Mouse (Mus musculus): ENCODE data around the gene Pla2g2e. TPM values are rescaled to one million over a fixed set of nuclear protein-coding genes. Genes with fewer than 3 reads are reported as not detected.
"Not testable (repeated sequence)": the region's sequence is repeated elsewhere in the genome, so short reads cannot be mapped to it uniquely, and the experiment has no call there.

Gene Pla2g2e
- polyA plus RNA-seq, 1 experiment from 2014 or later, result not detected

DNA sequence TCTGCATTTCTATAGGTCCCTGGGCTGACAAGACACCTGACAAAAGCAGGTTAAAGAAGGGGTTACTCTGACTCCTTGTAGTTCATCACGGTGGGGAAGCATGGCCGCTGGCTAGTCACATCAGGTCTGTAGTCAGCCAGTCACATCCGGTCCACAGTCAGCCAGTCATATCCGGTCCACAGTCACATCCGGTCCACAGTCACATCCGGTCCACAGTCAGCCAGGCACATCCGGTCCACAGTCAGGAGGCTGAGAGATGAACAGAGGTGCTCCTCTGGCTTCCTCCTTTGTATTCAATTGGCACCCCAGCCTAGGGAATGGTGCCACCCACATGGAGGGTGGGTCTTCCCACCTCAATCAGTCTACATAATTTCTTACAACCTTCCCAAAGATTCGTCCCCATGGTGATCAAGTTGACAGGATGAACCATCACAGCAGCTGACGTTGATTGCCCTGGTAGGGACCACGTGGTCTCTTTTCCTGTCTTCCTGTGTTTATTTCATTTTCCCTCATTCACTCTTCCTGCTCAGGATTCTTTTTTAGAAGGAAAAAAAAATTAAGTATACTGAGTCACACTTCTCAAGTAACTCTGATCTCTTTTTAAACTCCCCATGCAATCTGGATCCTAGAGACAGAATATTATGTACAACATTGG lies 14.3 kb upstream of the Pla2g2e start, which contains the start of gene Pla2g5:
TSS of gene Pla2g5 (minus strand) at position 139 of the 655 bp plus-strand sequence.
- H3K27ac ChIP-seq, result no peak within 1 kb of the TSS

DNA sequence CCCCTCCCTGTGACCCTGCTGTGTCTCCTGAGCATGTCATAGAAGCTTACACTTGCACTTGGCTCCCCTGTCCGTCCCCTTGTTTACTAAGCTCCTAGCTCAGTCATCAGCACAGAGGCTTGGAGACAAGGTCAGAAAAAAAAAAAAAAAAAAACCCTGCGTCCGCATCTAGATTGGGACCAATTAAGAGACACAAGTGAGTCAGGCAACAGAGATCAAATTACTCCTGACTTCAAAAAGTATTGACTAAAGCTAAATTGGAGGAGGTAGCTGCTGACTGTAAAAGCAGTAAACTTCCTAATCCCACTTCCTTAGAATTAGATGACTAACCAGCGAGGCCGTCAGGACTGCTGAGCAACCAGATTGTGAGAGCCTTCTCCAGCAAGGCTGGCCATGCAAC lies 12.7 kb upstream of the Pla2g2e start:
- no peak for ATAC-seq
- WGBS (ENCODE audit: insufficient replicate concordance), result 48% methylated on average over 5 of the region's 5 CpGs
- H3K27me3 ChIP-seq (replicated peaks), result peaks cover 12% of the 10 kb centered on the region; the same call in 1 of the 2 replicates
- H3K27ac ChIP-seq, result no peak overlapping the region
- H3K36me3 ChIP-seq, result no peaks in the 10 kb centered on the region
- H3K9me3 ChIP-seq (replicated peaks), result no peaks in the 10 kb centered on the region
- H3K4me1 ChIP-seq, result no peaks in the 10 kb centered on the region
- no peak overlapping the region for H3K4me3 ChIP-seq
- no peak overlapping the region for H3K4me2 ChIP-seq
- no peak overlapping the region for H3K9ac ChIP-seq

More for the DNA sequence above, 14.3 kb upstream of the Pla2g2e start, which contains the start of gene Pla2g5:
- no peak within 1 kb of the TSS for H3K4me2 ChIP-seq
- no peak within 1 kb of the TSS for H3K4me3 ChIP-seq
- H3K36me3 ChIP-seq, result no peaks in the 10 kb centered on the region
- no peak for ATAC-seq
- WGBS (ENCODE audit: insufficient replicate concordance), result 49% methylated on average over 10 of the region's 10 CpGs
- no peak within 1 kb of the TSS for H3K9ac ChIP-seq
- peaks cover 25% of the 10 kb centered on the region for H3K27me3 ChIP-seq (replicated peaks)
- H3K4me1 ChIP-seq, result 0 out of 2 replicates have a peak, but pooled peaks cover 4% of the 10 kb centered on the region
- H3K9me3 ChIP-seq (replicated peaks), result no peaks in the 10 kb centered on the region

DNA sequence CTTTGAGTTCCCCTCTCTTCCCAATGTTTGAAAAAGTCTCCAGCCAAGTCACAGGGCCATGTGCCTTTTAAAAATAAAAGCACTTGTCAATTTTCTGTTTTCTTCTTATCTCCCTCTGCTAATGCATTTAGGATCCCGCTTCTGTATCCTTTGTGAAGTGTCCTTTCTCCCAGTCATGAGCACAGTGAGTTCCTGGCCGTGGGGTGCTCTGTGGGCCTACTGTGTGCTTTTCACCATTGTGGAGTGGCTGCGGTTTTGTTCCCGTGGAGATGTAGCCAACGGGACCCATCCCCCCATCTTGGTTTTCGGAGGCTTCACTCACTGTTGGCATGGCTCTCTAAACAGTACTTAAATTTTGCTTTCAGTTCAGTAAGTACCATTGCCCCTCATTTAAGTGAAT lies 11.8 kb upstream of the Pla2g2e start:
- Histone ChIP-seq H3K4me3 (no peak overlapping the region), H3K4me2 (no peak overlapping the region), H3K4me1 (no peaks in the 10 kb centered on the region), H3K9me3 (replicated peaks) (no peaks in the 10 kb centered on the region), H3K27ac (no peak overlapping the region), H3K27me3 (replicated peaks) (peaks cover 8% of the 10 kb centered on the region; the same call in 1 of the 2 replicates), H3K36me3 (no peaks in the 10 kb centered on the region), H3K9ac (no peak overlapping the region)
- ATAC-seq, result no peak
- WGBS (ENCODE audit: insufficient replicate concordance), result 49% methylated on average over 6 of the region's 6 CpGs

DNA sequence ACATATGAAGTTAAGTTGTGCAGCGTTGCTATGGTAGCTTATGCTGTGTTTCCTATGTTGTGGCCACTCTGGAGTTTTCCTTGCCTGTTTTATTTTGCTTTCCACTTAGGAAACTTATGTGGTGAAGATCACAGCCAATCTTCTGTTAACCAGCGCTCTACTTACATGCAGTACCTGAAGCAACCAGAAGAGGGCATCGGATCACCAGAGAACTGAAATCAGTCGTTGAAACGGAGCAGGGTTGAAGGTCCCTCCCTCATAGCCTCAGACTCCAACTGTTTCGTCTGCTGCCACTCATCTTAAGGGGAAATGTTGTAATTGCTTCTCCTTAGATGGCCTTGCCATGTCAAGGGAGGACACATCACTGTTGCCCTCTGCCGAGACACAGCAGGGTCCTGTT lies 11.3 kb upstream of the Pla2g2e start:
- WGBS (ENCODE audit: insufficient replicate concordance), result 10% methylated on average over 7 of the region's 7 CpGs
- no peak overlapping the region for H3K9ac ChIP-seq
- H3K27ac ChIP-seq, result no peak overlapping the region
- H3K4me3 ChIP-seq, result no peak overlapping the region
- H3K4me2 ChIP-seq, result no peak overlapping the region
- H3K9me3 ChIP-seq (replicated peaks), result no peaks in the 10 kb centered on the region
- ATAC-seq, result no peak
- H3K4me1 ChIP-seq, result no peaks in the 10 kb centered on the region
- H3K36me3 ChIP-seq, result no peaks in the 10 kb centered on the region
- peaks cover 8% of the 10 kb centered on the region; the same call in 1 of the 2 replicates for H3K27me3 ChIP-seq (replicated peaks)

DNA sequence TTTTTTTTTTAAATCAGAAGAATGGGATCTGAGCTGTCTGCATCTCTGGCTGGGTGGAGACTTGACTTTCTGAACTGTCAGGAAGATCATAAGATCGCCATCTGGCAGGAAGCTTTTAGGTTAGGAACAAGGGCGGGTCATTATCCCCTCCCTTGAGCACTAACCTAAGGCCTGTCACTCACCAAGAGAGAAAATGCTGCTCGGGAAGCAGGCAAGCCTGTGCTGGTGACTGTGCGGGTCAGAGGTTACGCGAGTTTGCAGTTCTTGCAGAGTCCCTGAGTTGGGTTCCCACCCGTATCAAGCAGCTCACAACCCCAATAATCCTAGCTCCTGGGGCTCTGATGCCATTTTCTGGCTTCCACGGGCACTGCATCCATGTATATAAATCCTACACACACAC lies 9.1 kb upstream of the Pla2g2e start:
- Histone ChIP-seq H3K4me2 (no peak overlapping the region), H3K9ac (no peak overlapping the region), H3K4me1 (no peaks in the 10 kb centered on the region), H3K9me3 (replicated peaks) (no peaks in the 10 kb centered on the region), H3K27ac (no peak overlapping the region), H3K36me3 (no peaks in the 10 kb centered on the region), H3K27me3 (replicated peaks) (peaks cover 8% of the 10 kb centered on the region; the same call in 1 of the 2 replicates), H3K4me3 (no peak overlapping the region)
- no peak for ATAC-seq
- 52% methylated on average over 8 of the region's 8 CpGs for WGBS (ENCODE audit: insufficient replicate concordance)

DNA sequence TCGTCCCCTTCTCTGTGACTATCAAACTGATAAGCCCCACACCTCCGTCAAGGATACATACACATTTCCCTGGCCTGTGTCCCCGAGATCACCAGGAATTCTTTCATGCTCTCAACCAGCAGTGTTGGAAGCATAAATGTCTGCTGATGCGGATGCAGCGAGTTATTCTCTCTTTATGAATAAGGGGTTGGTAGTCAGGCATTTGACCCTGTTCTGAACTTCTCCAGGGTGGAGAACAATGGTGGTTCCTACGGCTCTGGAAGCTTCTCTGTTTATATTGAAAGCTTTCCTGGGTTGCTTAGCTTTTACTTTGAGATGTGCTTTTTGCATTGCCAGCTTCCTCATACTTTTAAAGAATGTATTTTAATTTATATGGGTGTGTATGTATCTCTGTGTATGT lies 3.9 kb upstream of the Pla2g2e start, which contains the start of gene Gm13030:
TSS of gene Gm13030 (minus strand) at position 101 of the 400 bp plus-strand sequence.
- no peaks in the 10 kb centered on the region for H3K4me1 ChIP-seq
- no peaks in the 10 kb centered on the region for H3K27me3 ChIP-seq (replicated peaks)
- H3K9me3 ChIP-seq (replicated peaks), result no peaks in the 10 kb centered on the region
- H3K36me3 ChIP-seq, result no peaks in the 10 kb centered on the region
- H3K9ac ChIP-seq, result no peak within 1 kb of the TSS
- H3K4me3 ChIP-seq, result no peak within 1 kb of the TSS
- H3K27ac ChIP-seq, result no peak within 1 kb of the TSS
- H3K4me2 ChIP-seq, result no peak within 1 kb of the TSS
- ATAC-seq, result no peak
- WGBS (ENCODE audit: insufficient replicate concordance), result 64% methylated on average over 6 of the region's 6 CpGs

DNA sequence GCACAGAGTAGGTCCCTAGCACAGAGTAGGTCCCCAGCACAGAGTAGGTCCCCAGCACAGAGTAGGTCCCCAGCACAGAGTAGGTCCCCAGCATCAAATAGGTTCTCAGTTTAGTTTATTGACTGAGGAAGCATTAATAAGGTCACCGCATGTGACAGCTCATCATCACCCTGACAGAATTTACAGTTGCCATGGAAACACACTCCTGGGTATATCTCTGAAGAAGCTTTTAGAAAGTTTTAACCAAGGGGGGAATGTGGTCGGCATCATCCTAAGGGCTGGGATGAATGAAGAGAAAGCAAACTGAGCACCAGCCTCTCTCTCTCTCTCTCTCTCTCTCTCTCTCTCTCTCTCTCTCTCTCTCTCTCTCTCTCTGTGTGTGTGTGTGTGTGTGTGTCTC lies 2.5 kb upstream of the Pla2g2e start:
- H3K27ac ChIP-seq; H3K9me3 ChIP-seq (replicated peaks); H3K9ac ChIP-seq; ATAC-seq; H3K4me2 ChIP-seq; H3K4me3 ChIP-seq; H3K36me3 ChIP-seq; H3K4me1 ChIP-seq: not testable (repeated sequence)
- H3K27me3 ChIP-seq (replicated peaks), result peaks cover 13% of the 10 kb centered on the region; the same call in 1 of the 2 replicates
- 80% methylated on average over 2 of the region's 2 CpGs for WGBS (ENCODE audit: insufficient replicate concordance)

DNA sequence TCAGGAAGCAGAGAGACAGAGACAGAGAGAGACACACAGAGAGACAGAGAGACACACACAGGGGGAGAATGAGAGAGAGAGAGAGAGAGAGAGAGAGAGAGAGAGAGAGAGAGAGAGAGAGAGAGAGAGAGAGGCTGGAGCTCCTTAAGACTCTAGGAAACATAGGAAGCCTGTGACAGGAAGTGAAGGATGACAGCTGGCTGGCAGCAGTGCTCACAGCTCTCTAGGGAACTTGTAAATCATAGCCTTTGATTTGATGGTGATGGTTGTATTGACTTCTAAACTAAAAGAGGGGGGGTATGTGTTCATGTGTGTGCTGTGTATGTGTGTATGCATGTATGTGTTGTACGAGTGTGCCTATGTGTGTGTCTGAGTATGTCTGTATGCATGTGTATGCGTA lies 1.8 kb upstream of the Pla2g2e start:
- no peaks in the 10 kb centered on the region for H3K9me3 ChIP-seq (replicated peaks)
- H3K4me2 ChIP-seq, result no peak overlapping the region
- H3K4me1 ChIP-seq, result no peaks in the 10 kb centered on the region
- no peak overlapping the region for H3K27ac ChIP-seq
- WGBS (ENCODE audit: insufficient replicate concordance), result 76% methylated on average over 2 of the region's 2 CpGs
- no peak overlapping the region for H3K4me3 ChIP-seq
- H3K36me3 ChIP-seq, result no peaks in the 10 kb centered on the region
- peaks cover 19% of the 10 kb centered on the region; the same call in 1 of the 2 replicates for H3K27me3 ChIP-seq (replicated peaks)
- H3K9ac ChIP-seq, result no peak overlapping the region
- ATAC-seq, result no peak

DNA sequence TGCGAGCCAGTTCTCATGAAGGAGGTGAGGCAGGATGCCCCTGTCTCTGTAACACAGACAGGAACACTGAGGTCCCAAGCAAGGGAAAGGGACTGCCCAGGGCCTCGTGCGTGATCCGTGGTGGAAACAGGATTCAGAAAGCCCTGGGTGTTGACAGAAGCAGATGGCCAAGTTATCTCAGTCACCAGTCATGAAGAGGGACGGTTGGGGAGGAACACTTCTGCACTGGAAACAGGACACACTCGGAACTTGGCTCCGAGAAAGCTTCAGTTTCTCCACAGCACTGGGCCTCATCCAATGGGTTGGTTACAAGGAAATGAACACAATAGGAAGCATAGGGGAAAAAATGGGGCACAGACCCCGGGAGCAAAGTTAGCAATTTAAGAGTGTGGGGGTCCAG lies 1.0 kb downstream of the Pla2g2e start:
- Histone ChIP-seq H3K36me3 (no peaks in the 10 kb centered on the region), H3K4me2 (no peak overlapping the region), H3K4me3 (no peak overlapping the region), H3K9ac (no peak overlapping the region), H3K27ac (no peak overlapping the region), H3K9me3 (replicated peaks) (no peaks in the 10 kb centered on the region), H3K4me1 (no peaks in the 10 kb centered on the region), H3K27me3 (replicated peaks) (peaks cover 40% of the 10 kb centered on the region)
- WGBS (ENCODE audit: insufficient replicate concordance), result 41% methylated on average over 8 of the region's 8 CpGs
- no peak for ATAC-seq

DNA sequence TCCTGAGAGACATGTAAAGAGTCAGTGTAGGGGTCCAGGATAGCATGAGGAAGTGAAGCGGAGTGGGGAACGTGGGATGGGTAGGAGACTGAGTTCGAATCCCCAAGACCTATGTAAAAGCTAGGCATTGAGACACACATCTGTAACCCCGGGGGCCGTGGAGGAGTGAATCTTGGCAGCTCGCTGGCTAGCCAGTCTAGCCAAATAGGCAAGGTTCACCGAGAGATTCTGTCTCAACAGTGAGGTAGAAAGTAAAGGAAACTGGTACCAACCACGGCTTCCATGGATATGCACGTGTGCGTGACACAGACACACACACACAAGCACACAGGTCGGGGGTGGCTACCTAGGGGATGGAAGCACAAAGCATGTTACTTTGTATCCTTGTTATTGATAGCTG lies 2.1 kb downstream of the Pla2g2e start:
- H3K9ac ChIP-seq, result no peak overlapping the region

DNA sequence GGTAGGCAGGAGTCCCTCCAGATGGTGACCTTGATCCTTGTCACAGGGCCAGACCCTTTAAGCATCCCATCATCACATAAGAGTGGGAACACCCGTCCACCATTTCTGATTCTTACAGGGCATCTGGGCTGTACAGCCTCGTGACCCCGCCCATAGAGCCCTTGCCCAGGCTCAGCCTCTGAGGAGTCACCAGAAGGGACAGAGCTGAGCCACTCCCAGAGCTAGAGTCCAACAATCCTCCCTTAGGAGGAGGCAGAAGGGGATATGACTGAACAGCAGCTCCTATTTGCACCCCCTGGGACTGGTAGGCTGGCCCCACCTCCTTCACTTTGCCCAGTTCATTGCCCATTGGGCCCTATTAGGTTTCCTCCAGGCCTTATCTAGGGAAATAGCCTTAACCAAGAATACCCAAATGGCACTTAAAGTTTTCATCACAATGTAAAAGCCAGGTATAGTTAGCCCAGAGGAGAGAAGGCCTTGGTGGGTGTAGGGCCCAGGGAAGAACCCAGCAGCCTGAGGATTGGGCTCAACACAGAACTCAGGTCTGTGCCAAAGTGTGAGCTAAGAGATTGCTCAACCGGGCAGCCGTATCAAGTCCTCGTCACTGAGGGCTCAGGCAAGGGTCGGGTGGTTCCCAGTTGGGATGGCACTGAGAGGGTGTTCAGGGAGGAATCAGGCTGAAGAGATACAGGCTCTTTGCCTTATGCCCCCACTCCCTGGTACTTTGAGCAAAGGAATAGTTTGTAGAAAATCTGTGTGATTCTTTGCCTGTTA lies 3.3 kb downstream of the Pla2g2e start:
- Histone ChIP-seq H3K9ac (no peak overlapping the region), H3K36me3 (no peaks in the 10 kb centered on the region), H3K9me3 (replicated peaks) (no peaks in the 10 kb centered on the region), H3K27me3 (replicated peaks) (peaks cover 40% of the 10 kb centered on the region), H3K4me2 (no peak overlapping the region), H3K27ac (no peak overlapping the region), H3K4me3 (no peak overlapping the region), H3K4me1 (no peaks in the 10 kb centered on the region)
- no peak for ATAC-seq
- WGBS (ENCODE audit: insufficient replicate concordance), result 56% methylated on average over 7 of the region's 7 CpGs

More for the DNA sequence above, 2.1 kb downstream of the Pla2g2e start:
- Histone ChIP-seq H3K4me1 (no peaks in the 10 kb centered on the region), H3K36me3 (no peaks in the 10 kb centered on the region), H3K9me3 (replicated peaks) (no peaks in the 10 kb centered on the region), H3K27me3 (replicated peaks) (peaks cover 40% of the 10 kb centered on the region), H3K27ac (no peak overlapping the region), H3K4me3 (no peak overlapping the region), H3K4me2 (no peak overlapping the region)
- ATAC-seq, result no peak
- WGBS (ENCODE audit: insufficient replicate concordance), result 68% methylated on average over 11 of the region's 11 CpGs

DNA sequence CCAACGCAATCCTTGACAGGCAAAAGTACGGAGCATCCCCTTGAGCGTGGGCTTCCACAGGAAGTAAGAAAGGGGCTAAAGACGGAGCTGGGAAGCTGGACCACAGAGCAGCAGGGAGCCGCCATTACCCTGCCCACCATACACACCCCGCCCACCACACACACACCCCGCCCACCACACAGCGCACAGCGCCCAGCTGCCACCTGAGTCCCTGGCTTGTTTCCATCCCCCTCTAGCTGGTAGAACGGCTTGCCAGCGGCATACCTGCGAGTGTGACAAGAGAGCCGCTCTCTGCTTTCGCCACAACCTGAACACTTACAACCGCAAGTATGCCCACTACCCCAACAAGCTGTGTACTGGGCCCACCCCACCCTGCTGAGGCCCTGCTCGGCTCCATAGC lies 4.4 kb downstream of the Pla2g2e start:
- H3K36me3 ChIP-seq, result no peaks in the 10 kb centered on the region
- 12% methylated on average over 16 of the region's 16 CpGs for WGBS (ENCODE audit: insufficient replicate concordance)
- no peaks in the 10 kb centered on the region for H3K9me3 ChIP-seq (replicated peaks)
- peak overlapping the region; percentile 23; the same call in 1 of the 2 replicates for H3K4me2 ChIP-seq
- H3K4me1 ChIP-seq, result no peaks in the 10 kb centered on the region
- H3K27ac ChIP-seq, result no peak overlapping the region
- H3K4me3 ChIP-seq, result no peak overlapping the region
- ATAC-seq, result no peak
- peaks cover 40% of the 10 kb centered on the region for H3K27me3 ChIP-seq (replicated peaks)
- H3K9ac ChIP-seq, result no peak overlapping the region
